Mouse (Mus musculus) T-cell, adult 2 months (primary cell): ENCODE measurements around the gene Esrra.
A peak's percentile ranks its signal among the peaks of the same experiment; 100 is the strongest.
"Not testable (repeated sequence)": the region's sequence is repeated elsewhere in the genome, so short reads cannot be mapped to it uniquely, and the experiment has no call there.

Experiments used
- DNase-seq: peaks from one replicate; pipeline ENCODE4 v3.0.0; 2022; ENCODE audit warnings: low spot score

The Esrra gene

DNA sequence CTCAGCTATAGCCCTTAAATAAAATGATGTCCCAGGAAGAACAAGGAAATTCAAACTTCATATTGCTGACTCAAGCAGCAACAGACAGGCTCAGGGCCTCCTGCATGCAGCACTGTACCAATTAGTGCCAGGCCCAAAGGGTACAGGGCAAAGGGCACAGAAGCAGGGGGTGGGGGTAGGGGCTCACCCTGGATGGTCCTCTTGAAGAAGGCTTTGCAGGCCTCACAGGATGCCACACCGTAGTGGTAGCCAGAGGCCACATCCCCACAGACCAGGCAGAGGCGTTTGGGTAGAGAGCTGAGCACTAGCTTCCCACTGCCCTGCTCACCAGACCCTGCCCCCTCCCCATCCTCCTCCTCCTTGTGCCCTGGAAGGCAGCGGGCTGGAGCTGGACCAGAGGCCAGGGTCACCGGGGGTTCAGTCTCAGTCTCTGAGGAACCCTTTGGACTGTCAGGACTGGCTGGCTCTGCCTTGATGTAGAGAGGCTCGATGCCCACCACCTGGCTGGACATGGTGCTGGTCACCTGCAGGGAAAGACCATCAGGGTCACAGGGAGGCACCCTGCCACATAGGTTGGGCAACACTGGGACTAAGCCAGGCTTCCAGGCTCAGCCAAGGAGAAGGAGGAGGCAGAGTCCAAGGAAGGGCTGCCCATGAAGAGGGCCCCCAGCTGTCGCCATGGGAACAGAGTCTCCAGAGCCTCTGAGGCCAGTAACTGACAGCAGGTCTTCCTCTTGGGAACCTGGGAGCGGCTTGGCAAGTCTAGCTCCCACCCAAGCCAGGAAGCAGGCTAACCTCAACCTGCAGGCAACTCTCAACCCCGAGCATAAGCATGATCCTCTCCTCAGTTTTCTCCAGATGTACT lies 1.5 kb downstream of the Esrra start:
- DNase-seq: no peak

DNA sequence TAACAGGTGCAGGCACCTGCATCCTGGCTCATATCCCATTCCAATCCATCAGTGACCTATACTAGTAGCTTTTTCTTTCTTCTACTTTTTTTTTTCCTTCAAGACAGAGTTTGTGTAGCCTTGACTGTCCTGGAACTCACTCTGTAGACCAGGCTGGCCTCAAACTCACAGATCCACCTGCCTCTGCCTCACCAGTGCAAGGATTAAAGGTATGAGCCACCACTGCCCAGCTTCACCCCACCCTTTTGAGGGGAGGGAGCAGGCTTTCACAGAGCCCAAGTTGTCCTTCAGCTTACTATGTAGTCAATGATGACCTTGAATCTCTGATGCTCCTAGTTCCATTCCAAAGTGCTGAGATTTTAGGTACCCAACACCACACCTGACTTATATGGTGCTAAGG lies 2.2 kb downstream of the Esrra start:
- no peak for DNase-seq

DNA sequence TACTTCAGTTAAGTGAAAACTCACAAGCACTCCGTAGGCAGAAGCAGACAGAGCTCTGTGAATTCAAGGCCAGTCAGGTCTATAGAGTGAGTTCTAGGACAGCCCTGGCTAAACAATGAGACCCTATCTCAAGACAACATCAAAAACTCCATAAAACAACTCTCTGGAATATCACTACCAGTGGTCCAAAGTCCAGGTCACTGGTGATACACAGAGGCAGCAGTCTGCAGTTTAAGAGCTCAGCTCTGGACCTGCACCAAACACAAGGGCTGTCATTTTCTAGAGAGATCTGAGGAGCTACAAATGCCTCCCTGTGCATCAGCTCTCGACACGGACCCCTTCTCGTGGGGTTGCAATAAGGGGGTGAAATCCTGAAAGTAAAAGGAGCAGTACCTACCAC lies 3.3 kb downstream of the Esrra start:
- no peak for DNase-seq

- DNase-seq: no peak
Observed at GRCm38 (mm10) chr19:6916496-6916895, 5.1 kb downstream of the Esrra start.

DNA sequence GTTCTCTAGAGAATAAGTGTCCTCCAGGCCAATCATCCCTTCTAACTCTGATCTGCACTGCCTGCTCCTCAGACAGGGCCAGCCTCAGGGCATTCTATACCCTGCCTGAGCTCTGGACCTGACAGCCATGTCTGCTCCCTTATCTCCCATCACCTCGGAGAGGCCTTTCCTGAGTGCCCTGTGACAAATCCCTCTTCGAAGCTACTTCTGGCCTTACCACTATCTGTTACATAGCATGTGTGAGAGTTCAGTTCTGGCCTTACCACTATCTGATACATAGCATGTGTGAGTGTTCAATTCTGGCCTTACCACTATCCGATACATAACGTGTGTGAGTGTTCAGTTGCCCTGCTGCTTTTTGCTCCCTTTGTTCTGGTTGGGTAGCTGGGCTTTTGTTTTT lies 6.3 kb downstream of the Esrra start:
- no peak for DNase-seq

GRCm38 (mm10) chr19:6914540-6914939 lies 7.1 kb downstream of the Esrra start:
- DNase-seq: no peak

GRCm38 (mm10) chr19:6913991-6914390 lies 7.6 kb downstream of the Esrra start:
- no peak for DNase-seq

DNA sequence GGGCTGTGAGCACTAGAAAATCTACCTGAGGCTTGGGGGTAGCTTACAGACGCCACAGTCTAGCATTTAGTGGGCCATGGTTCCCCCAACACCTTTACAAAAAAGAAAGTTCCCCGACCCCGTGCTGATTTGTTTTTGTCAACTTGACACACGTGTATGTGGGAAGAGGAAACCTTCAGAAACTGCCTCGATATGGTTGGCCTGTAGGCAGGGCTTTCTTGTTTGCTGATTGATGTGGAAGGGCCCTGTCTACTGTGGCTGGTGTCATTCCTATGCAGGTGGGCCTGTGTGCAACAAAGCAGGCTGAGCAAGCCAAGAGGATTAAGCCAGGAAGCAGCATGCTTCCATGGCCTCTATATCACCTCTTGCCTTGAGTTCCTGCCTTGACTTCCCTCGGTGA lies 8.6 kb downstream of the Esrra start:
- no peak for DNase-seq

DNA sequence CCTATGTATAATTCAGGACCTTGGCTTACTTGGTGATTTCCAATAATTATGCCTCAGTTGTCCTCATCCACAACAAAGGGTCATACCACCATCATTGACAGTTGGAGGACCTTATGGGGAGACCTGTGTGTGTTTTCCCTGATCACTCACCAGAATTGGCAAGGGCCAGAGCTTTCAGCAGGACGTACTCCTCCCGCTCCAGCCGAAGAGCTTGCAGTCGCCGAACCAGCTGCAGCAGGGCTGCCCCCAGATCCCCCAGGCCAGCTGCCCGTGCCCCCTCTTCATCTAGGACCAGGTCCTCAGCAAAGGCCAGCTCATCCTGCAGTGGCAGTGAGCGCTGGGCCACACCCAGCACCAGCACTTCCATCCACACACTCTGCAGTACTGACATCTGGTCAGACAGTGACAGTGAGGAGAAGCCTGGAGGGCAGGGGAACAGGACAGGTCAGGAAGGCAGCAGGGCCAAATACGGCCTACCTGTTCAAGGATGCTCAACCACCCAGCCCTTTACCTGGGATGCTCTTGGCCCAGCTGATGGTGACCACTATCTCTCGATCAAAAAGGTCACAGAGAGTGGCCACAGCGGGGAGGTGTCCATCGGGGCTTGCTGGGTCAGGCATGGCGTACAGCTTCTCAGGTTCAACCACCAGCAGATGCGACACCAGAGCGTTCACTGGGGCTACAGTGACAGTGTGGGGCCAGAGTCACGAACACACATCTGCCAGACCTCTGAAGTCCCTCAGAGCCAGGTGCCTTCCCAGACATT lies 9.2 kb downstream of the Esrra start:
- DNase-seq: no peak

DNA sequence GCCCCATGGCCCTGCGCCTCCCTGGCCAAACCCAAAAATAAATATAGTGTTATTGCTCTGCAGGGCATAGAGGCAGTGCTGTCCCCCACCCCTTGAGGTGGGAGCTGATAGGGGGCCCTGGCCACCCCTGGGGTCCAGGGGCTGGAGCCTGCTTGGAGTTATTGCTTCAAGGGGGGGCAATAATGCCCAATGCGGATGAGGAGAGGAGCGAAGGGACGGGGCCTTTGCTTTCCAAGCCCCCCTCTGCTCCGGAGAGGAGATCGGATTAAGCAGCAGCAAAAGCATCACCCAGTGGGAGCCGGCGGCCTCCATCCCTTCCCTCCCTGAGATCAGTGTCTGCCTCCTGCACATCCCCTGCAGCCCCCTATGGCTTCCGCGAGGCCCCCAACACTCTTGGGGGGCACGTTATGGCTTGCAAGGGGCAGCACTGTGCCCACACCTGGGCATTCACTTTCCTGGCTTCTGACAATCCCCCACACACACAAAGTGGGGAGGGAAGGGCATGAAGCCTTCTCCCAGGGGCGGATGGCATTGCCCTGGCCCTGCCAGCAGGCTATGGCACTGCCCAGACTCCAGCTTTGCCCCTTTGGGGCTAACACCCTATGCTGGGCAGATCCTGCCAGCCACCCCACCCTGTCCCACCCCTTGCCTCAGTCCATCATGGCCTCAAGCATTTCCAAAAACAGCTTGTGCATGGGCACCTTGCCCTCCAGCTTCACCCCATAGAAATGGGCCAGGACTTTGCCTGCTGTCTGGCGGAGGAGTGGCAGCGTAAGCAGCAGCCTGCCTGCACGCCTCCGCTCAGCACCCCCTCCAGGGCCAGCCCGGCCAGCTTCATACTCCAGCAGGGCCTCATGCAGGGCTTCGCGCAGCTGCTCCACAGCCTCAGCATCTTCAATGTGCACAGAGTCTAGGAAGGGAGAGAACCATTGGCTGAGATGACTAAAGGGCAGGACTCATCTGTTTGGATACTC lies 10.2 kb downstream of the Esrra start:
- no peak for DNase-seq

- not testable (repeated sequence) for DNase-seq
Observed at GRCm38 (mm10) chr19:6910306-6910705, 11.3 kb downstream of the Esrra start.

- DNase-seq: peak; percentile 90
Observed at GRCm38 (mm10) chr19:6909507-6910289, 11.9 kb downstream of the Esrra start, which contains the start of the genes Trmt112 and Prdx5. Gene Trmt112, plus strand, starts transcription at chr19:6909698. Gene Prdx5, minus strand, starts transcription at chr19:6910106.

GRCm38 (mm10) chr19:6909021-6909420 lies 12.6 kb downstream of the Esrra start:
- no peak for DNase-seq

DNA sequence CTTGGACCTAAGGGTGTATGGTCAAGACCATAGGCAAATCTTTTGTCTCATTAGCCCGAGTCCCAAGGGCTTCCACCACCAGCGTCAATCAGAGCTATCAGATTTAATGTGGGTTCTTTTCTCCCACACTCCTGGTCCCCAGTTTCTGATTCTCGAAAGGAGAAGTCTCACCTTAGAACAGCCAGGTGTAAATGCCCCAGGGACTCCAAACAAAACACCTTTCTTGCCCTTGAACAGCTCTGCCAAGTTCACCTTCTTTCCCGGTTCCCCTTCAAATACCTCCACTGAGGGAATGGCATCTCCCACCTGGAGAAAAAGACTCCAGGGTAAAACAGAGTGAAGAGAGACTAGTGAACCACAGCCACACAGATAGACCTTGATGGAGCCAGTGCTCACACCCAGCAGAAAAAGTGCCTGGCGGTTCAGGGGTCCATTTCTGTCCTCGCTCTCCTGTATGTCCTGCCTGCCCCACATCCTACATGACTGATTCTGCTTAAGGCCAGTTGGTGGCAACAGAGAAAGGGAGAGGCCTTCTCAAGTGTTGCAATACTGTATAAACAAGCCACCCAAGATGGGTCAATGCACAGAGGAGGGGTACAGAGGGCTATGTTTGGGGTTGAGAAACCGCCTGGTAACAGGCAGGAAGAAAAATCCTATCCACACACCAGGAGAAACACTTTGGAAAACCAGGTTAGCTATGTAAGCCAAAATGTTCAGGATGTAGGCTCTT lies 13.6 kb downstream of the Esrra start:
- DNase-seq: no peak

DNA sequence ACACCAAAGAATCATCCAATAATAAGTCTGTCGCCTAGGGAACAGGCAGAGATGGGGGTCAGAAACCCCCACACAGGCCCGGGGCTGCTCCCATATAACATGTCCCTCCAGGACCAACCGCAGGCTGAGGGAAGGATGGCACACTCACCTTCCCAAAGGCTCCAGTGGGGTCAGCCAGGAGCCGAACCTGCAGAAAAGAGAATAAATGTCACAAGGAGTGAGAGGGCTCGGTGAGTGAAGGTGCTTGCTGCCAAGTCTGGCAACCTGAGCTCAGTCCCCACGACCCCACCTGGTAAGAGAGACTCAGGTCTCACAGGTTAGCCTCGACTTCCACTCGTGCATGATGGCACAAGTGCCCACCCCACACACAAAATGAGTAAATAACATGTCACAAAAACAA lies 14.5 kb downstream of the Esrra start:
- no peak for DNase-seq

DNA sequence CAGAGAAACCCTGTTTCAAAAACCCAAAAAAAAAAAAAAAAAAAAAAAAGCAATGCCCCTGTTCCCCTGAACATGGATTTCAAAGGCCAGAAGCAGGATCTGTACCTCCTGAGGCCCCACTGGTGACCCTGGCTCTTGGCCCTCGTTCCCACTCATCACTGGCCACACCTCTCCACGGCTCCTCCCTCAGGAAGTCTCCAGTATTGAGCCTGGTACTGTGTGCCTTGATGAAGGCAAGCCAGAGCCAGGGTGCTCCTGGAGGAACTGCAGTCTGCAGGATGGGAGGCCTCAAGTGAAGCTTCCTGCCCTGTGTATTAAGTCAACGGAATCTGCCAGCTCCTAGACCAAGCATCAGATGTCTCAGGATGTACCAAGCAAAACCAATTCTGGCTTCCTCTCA lies 15.4 kb downstream of the Esrra start:
- no peak for DNase-seq

GRCm38 (mm10) chr19:6905498-6906159 lies 16.0 kb downstream of the Esrra start:
- no peak for DNase-seq

DNA sequence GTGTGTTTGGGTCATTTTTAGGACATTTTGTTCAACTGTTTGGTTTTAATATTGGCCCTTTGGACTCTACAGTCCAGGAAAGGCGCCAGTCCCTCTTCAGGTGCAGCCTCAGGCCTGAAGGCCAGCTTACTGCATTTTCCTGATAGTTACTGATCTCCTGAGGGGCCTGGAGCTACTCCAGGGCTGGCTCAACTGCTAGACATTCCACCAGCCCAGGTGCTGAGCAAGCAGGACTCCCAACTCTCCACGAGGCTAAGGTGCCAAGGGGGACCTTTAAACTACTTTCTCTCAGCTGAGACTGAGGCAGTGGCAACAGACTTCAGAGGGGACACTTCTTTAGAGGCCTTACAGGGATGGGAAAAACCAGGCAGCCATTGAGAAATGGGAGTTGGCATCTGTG lies 16.8 kb downstream of the Esrra start:
- no peak for DNase-seq

DNA sequence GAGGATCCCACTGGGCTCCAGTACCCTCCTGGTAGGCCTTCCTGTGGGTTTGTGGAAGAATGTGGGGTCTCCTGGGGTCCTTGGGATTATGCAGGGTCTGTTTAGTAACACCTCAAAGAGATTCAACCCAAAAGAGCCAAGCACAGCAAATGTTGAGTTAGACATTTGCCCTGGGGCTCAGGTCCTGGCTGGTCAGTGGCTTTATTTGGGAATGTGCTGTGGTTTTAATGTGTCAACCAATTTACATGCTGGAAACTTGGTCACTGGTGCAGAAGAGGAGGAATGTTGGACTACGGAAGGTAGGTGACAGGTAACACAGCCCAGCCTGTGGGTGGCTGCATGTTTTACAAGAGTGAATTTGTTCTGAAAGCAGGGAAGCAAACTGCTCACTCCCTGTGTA lies 18.6 kb downstream of the Esrra start:
- no peak for DNase-seq

DNA sequence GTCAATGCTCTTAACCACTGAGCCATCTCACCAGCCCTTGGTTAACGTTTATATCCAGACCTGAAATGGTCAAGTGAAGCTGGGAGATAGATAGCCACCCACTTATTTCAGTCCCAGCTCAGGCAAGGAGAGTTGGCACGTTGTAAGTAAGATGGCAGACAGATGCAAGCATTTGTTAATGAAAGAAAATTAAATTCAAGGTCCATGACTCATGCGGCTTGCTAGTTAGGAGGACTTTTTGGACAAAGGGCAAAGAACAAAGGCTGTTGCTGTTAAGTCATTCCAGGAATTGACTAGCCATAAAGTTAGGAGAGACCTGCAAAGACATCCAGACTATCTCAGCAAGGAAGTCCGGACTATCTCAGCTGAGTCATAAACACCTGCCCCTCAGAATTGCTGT lies 22.0 kb downstream of the Esrra start:
- no peak for DNase-seq
